Mouse (Mus musculus) hindlimb bud, embryonic 11.5 days (tissue): ENCODE measurements around the gene Scyl3.
A peak's percentile ranks its signal among the peaks of the same experiment; 100 is the strongest.

Experiments used
- DNase-seq: peaks from one replicate; pipeline ENCODE4 v3.0.0-alpha.2; 2012; ENCODE audit warnings: low read depth, low spot score; ENCODE audit errors: extremely low spot score

The Scyl3 gene

GRCm38 (mm10) chr1:163928846-163929245 is at the start of gene Scyl3:
Scyl3 (plus strand) TSS chr1:163929100.
- DNase-seq, result no peak

- no peak for DNase-seq
These were observed 39.3 kb upstream of the Scyl3 start for GRCm38 (mm10) chr1:163889629-163890028.

- no peak for DNase-seq
These were observed 35.6 kb upstream of the Scyl3 start for GRCm38 (mm10) chr1:163893294-163893693.

- DNase-seq, result no peak
These were observed 34.9 kb upstream of the Scyl3 start for GRCm38 (mm10) chr1:163893774-163894527.

GRCm38 (mm10) chr1:163898291-163898764 is 30.6 kb upstream of the Scyl3 start:
- DNase-seq, result peak; percentile 91

- no peak for DNase-seq
These were observed 29.3 kb upstream of the Scyl3 start for GRCm38 (mm10) chr1:163899575-163899974.

GRCm38 (mm10) chr1:163900168-163900567 is 28.7 kb upstream of the Scyl3 start:
- no peak for DNase-seq

- DNase-seq, result no peak
These were observed 25.5 kb upstream of the Scyl3 start for GRCm38 (mm10) chr1:163903411-163903810.

- DNase-seq, result no peak
These were observed 21.7 kb upstream of the Scyl3 start for GRCm38 (mm10) chr1:163907007-163907811.

- no peak for DNase-seq
These were observed 20.5 kb upstream of the Scyl3 start for GRCm38 (mm10) chr1:163908389-163908788.

GRCm38 (mm10) chr1:163910343-163910742 is 18.6 kb upstream of the Scyl3 start:
- peak; percentile 79 for DNase-seq

GRCm38 (mm10) chr1:163910785-163911184 is 18.1 kb upstream of the Scyl3 start:
- no peak for DNase-seq

GRCm38 (mm10) chr1:163911981-163912380 is 16.9 kb upstream of the Scyl3 start:
- DNase-seq, result no peak

GRCm38 (mm10) chr1:163917349-163918160 is 11.3 kb upstream of the Scyl3 start:
- no peak for DNase-seq

GRCm38 (mm10) chr1:163924093-163924492 is 4.8 kb upstream of the Scyl3 start:
- no peak for DNase-seq

- peak; percentile 81 for DNase-seq
These were observed 947 bp downstream of the Scyl3 start for GRCm38 (mm10) chr1:163929636-163930457.

GRCm38 (mm10) chr1:163930458-163930794 is 1.5 kb downstream of the Scyl3 start:
- DNase-seq, result no peak

- no peak for DNase-seq
These were observed 2.9 kb downstream of the Scyl3 start for GRCm38 (mm10) chr1:163931801-163932200.

- DNase-seq, result no peak
These were observed 5.7 kb downstream of the Scyl3 start for GRCm38 (mm10) chr1:163934591-163934990.

GRCm38 (mm10) chr1:163942056-163942455 is 13.2 kb downstream of the Scyl3 start:
- DNase-seq, result no peak
